Mouse (Mus musculus): ENCODE results near the gene Gm9817. TPM values are rescaled to one million over a fixed set of nuclear protein-coding genes. Genes with fewer than 3 reads are reported as not detected.

The Gm9817 gene
- polyA plus RNA-seq, 1 experiment from 2014 or later: not detected

GRCm38 (mm10) chr13:45092816-45093215, 14.3 kb downstream of the Gm9817 start:
- 78% methylated on average over 4 of the region's 4 CpGs for WGBS
- H3K4me1 ChIP-seq (replicated peaks): peaks cover 16% of the 10 kb centered on the region
- H3K27me3 ChIP-seq: no peaks in the 10 kb centered on the region
- H3K36me3 ChIP-seq: no peaks in the 10 kb centered on the region
- H3K27ac ChIP-seq (replicated peaks): no peak overlapping the region
- no peak for ATAC-seq (ENCODE audit: low read depth)
- no peak overlapping the region for H3K9ac ChIP-seq
- H3K4me3 ChIP-seq: no peak overlapping the region
- H3K4me2 ChIP-seq: no peak overlapping the region
- H3K9me3 ChIP-seq: no peaks in the 10 kb centered on the region

GRCm38 (mm10) chr13:45095028-45095427, 16.5 kb downstream of the Gm9817 start:
- Histone ChIP-seq H3K4me2 (no peak overlapping the region), H3K4me1 (replicated peaks) (peaks cover 4% of the 10 kb centered on the region), H3K4me3 (no peak overlapping the region), H3K36me3 (no peaks in the 10 kb centered on the region), H3K27me3 (no peaks in the 10 kb centered on the region), H3K27ac (replicated peaks) (no peak overlapping the region), H3K9me3 (no peaks in the 10 kb centered on the region), H3K9ac (no peak overlapping the region)
- no peak for ATAC-seq (ENCODE audit: low read depth)
- 79% methylated on average over 9 of the region's 9 CpGs for WGBS

- H3K27me3 ChIP-seq: no peaks in the 10 kb centered on the region
- H3K9me3 ChIP-seq: no peaks in the 10 kb centered on the region
- H3K4me3 ChIP-seq: no peak overlapping the region
- 76% methylated on average over 10 of the region's 10 CpGs for WGBS
- H3K4me1 ChIP-seq (replicated peaks): no peaks in the 10 kb centered on the region; the same call in 1 of the 2 replicates
- H3K4me2 ChIP-seq: no peak overlapping the region
- no peak overlapping the region for H3K9ac ChIP-seq
- H3K36me3 ChIP-seq: no peaks in the 10 kb centered on the region
- H3K27ac ChIP-seq (replicated peaks): no peak overlapping the region
- no peak for ATAC-seq (ENCODE audit: low read depth)
These were observed 21.2 kb downstream of the Gm9817 start for GRCm38 (mm10) chr13:45099582-45100229.

DNA sequence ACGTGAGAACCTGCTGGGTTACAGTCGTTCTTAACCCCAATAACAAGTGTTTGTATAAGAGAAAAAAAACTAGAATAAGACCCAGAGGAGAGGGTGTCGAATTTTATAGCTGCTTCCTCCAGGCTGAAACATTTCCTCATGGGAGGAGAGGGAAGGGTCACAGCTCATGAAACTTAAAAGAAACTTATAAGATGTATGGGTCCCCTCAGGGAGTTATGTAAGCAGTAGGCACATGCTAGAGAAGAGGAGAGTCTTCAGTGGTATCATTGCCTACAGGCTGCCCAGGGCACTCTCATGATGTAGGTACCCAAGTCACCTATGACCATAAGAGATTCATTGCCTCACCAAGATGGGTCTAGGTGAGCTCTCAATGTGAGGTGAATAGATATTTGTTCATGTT, 28.0 kb downstream of the Gm9817 start:
- H3K4me2 ChIP-seq: no peak overlapping the region
- H3K9me3 ChIP-seq: no peaks in the 10 kb centered on the region
- H3K9ac ChIP-seq: no peak overlapping the region
- 81% methylated on average over 3 of the region's 3 CpGs for WGBS
- no peak for ATAC-seq (ENCODE audit: low read depth)
- H3K4me1 ChIP-seq (replicated peaks): no peaks in the 10 kb centered on the region
- H3K27ac ChIP-seq (replicated peaks): no peak overlapping the region
- H3K4me3 ChIP-seq: no peak overlapping the region
- no peaks in the 10 kb centered on the region for H3K36me3 ChIP-seq
- no peaks in the 10 kb centered on the region for H3K27me3 ChIP-seq

- WGBS: 52% methylated on average over 7 of the region's 7 CpGs
- H3K4me3 ChIP-seq: no peak overlapping the region
- no peaks in the 10 kb centered on the region for H3K27me3 ChIP-seq
These were observed 30.4 kb downstream of the Gm9817 start for GRCm38 (mm10) chr13:45108851-45109390.

GRCm38 (mm10) chr13:45118375-45118774, 39.9 kb downstream of the Gm9817 start:
- no peaks in the 10 kb centered on the region for H3K9me3 ChIP-seq
- no peak overlapping the region for H3K4me2 ChIP-seq
- no peaks in the 10 kb centered on the region for H3K36me3 ChIP-seq
- H3K4me3 ChIP-seq: no peak overlapping the region
- 91% methylated on average over 5 of the region's 5 CpGs for WGBS
- ATAC-seq (ENCODE audit: low read depth): no peak
- no peaks in the 10 kb centered on the region for H3K27me3 ChIP-seq
- no peak overlapping the region for H3K9ac ChIP-seq
- H3K4me1 ChIP-seq (replicated peaks): no peaks in the 10 kb centered on the region
- no peak overlapping the region for H3K27ac ChIP-seq (replicated peaks)

More at GRCm38 (mm10) chr13:45108851-45109390, 30.4 kb downstream of the Gm9817 start:
- no peaks in the 10 kb centered on the region for H3K36me3 ChIP-seq
- no peak overlapping the region for H3K9ac ChIP-seq
- H3K9me3 ChIP-seq: no peaks in the 10 kb centered on the region
- H3K4me2 ChIP-seq: no peak overlapping the region
- no peaks in the 10 kb centered on the region for H3K4me1 ChIP-seq (replicated peaks)
- ATAC-seq (ENCODE audit: low read depth): no peak
- no peak overlapping the region for H3K27ac ChIP-seq (replicated peaks)

- Histone ChIP-seq H3K9me3 (no peaks in the 10 kb centered on the region), H3K4me3 (no peak overlapping the region), H3K27ac (replicated peaks) (no peak overlapping the region), H3K9ac (no peak overlapping the region), H3K4me2 (no peak overlapping the region), H3K27me3 (no peaks in the 10 kb centered on the region), H3K36me3 (no peaks in the 10 kb centered on the region), H3K4me1 (replicated peaks) (no peaks in the 10 kb centered on the region)
- WGBS: 78% methylated on average over 3 of the region's 3 CpGs
- ATAC-seq (ENCODE audit: low read depth): no peak
These were observed 40.3 kb downstream of the Gm9817 start for GRCm38 (mm10) chr13:45118822-45119221.

Other genes with a start within 250 kb of the Gm9817 start
- 111 and 118 TPM in 2 replicates for gene Dtnbp1, start 76.5 kb upstream of the Gm9817 start, polyA plus RNA-seq (2015; fragmentation: Nextera tagmentation; extraction: Ambion mirVana)